Mouse (Mus musculus) stomach, embryonic 14.5 days (tissue): ENCODE measurements around the gene Atg10. TPM values are rescaled to one million over a fixed set of nuclear protein-coding genes. Genes with fewer than 3 reads are reported as not detected.

Experiments used
- ATAC-seq: fragments of 200-750 bp; cut with Nextera tagmentation; 2 replicates; pipeline ENCODE4 v1.8.0; 2017; ENCODE audit warnings: low read depth, moderate TSS enrichment; ENCODE audit not compliant: insufficient number of reproducible peaks, insufficient read depth, low FRiP score
- H3K27ac ChIP-seq: fragments of 300-500 bp; sonication (generic); 2 replicates; pipeline ENCODE4 v1.5.1; 2014; ENCODE audit warnings: mild to moderate bottlenecking, low read length, moderate library complexity, mixed read lengths
- H3K27me3 ChIP-seq: fragments of 300-500 bp; sonication (generic); 2 replicates; pipeline ENCODE4 v1.6.1; 2014; ENCODE audit warnings: low read length, control low read depth, mixed read lengths; ENCODE audit not compliant: control insufficient read depth, insufficient read depth
- H3K36me3 ChIP-seq: fragments of 300-500 bp; sonication (generic); 2 replicates; pipeline ENCODE4 v1.6.1; 2014; ENCODE audit warnings: mild to moderate bottlenecking, control low read depth, low read length, moderate library complexity, mixed read lengths; ENCODE audit not compliant: control insufficient read depth, insufficient read depth
- H3K4me1 ChIP-seq: fragments of 300-500 bp; sonication (generic); 2 replicates; pipeline ENCODE4 v1.6.1; 2014; ENCODE audit warnings: low read length, control low read depth, mixed read lengths; ENCODE audit not compliant: control insufficient read depth, insufficient read depth
- H3K4me2 ChIP-seq: fragments of 300-500 bp; sonication (generic); replicated peaks from 2 replicates; pipeline ENCODE4 v1.6.1; 2014; ENCODE audit warnings: low read depth, low read length, control low read depth
- H3K4me3 ChIP-seq: fragments of 300-500 bp; sonication (generic); 2 replicates; pipeline ENCODE4 v1.5.1; 2014; ENCODE audit warnings: low read depth, low read length, control low read depth
- H3K9ac ChIP-seq: fragments of 300-500 bp; sonication (generic); replicated peaks from 2 replicates; pipeline ENCODE4 v1.6.1; 2014; ENCODE audit warnings: low read depth, mild to moderate bottlenecking, control low read depth, low read length, moderate library complexity, mixed read lengths
- H3K9me3 ChIP-seq: fragments of 300-500 bp; sonication (generic); 2 replicates; pipeline ENCODE4 v1.6.1; 2016; ENCODE audit warnings: low read depth, low read length, control low read depth; ENCODE audit not compliant: control insufficient read depth
- WGBS: fragments of 180-500 bp; shearing (Covaris S2); extraction: QIAGEN DNeasy Blood & Tissue Kit; methylation state at CpG from one replicate; pipeline ENCODE4 v1.1.7; 2014; 5-methylcytosine and 5-hydroxymethylcytosine counted together
- polyA plus RNA-seq: library from polyadenylated mRNA; unstranded; fragments of >200 nt; fragmentation: Nextera tagmentation; extraction: Ambion mirVana; gene quantifications from 2 replicates; pipeline ENCODE4 v1.2.1, GENCODE M21; 2014

Gene Atg10
- polyA plus RNA-seq, 1 experiment from 2014 or later: 15.0 TPM

DNA sequence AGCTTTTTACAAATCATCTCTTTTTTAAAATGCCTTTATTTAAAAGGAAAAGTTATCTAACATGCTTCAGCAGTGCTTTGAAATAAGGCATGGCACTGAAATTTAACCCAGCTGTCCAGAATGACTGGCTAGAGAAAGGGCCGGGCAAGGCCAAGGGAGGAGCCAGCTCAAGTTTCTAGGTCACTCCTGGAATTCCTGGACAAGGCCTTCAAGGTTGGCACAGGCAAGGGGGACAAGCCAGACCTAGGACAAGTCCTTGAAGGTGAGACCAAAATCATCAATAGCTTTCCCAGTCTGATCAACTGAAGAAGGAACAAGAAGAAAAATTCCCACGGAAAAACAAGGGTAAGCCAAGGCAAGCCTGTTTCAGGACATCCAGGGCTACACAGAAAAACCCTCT lies 63.9 kb downstream of the Atg10 start:
- Histone ChIP-seq H3K27ac (no peak overlapping the region), H3K4me2 (no peak overlapping the region), H3K9ac (no peak overlapping the region), H3K9me3 (no peaks in the 10 kb centered on the region), H3K27me3 (no peaks in the 10 kb centered on the region), H3K4me3 (no peak overlapping the region), H3K4me1 (no peaks in the 10 kb centered on the region), H3K36me3 (no peaks in the 10 kb centered on the region)
- 66% methylated on average over 2 of the region's 2 CpGs for WGBS
- no peak for ATAC-seq

DNA sequence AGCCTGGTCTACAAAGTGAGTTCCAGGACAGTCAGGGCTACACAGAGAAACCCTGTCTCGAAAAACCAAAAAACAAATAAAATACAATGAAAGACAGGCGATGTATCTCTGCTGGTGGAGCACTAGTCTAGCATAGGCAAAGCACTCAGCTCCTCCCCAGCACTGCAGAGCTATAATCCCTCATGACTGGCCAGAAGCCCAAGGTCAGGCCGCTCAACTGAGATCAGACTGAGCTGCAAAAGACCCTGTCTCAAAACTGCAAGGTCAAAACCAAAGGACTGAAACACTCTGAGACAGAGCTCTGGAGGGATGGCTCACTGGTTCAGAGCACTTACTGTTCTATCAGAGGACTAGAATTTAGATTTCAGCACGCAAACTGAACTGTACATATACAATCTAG lies 65.8 kb downstream of the Atg10 start:
- H3K9me3 ChIP-seq: no peaks in the 10 kb centered on the region
- no peaks in the 10 kb centered on the region for H3K27me3 ChIP-seq
- WGBS: 91% methylated on average over 4 of the region's 4 CpGs
- H3K4me2 ChIP-seq: no peak overlapping the region
- H3K9ac ChIP-seq: no peak overlapping the region
- no peaks in the 10 kb centered on the region for H3K4me1 ChIP-seq
- H3K27ac ChIP-seq: no peak overlapping the region
- H3K36me3 ChIP-seq: no peaks in the 10 kb centered on the region
- no peak overlapping the region for H3K4me3 ChIP-seq
- no peak for ATAC-seq

DNA sequence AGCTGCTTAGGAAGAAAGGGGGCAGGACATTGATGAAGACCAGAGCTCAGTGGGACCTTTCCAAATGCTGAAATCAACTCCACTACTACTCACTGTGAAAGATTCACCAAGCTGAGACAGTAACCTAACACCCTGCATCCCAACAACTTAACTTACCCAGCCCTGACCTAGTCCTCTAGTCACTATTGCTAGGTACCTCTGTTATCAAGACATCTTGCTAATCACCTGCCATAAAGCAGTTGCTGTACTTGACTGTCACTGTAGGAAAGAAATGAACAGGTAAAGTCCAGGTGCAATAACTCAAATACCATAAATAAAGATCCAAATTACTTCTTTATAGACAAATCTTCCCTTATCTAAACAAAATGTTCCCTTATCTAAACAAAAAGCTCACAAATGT lies 66.3 kb downstream of the Atg10 start:
- no peak overlapping the region for H3K9ac ChIP-seq
- no peaks in the 10 kb centered on the region for H3K9me3 ChIP-seq
- H3K4me1 ChIP-seq: no peaks in the 10 kb centered on the region
- ATAC-seq: no peak
- no peaks in the 10 kb centered on the region for H3K36me3 ChIP-seq
- no peaks in the 10 kb centered on the region for H3K27me3 ChIP-seq
- H3K4me2 ChIP-seq: no peak overlapping the region
- no peak overlapping the region for H3K4me3 ChIP-seq
- H3K27ac ChIP-seq: no peak overlapping the region

DNA sequence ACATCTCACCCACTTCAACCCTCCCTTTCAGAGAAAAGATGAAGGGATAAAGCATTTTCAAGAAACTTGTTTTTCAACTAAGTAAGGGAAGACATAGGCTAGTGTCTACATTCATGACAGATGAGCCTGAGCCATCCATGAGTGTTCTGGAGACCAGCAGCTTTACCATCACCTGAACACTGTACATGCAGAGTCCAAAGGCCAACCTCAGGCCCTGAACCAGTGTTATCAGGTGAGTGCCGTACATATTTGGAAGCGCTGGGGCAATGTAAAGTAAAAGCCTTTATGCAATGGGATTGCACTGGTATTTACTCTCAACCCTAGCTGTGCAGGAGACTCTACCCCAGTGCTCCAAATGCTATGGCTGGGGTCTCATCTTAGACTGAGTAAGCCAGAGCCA lies 66.8 kb downstream of the Atg10 start:
- Histone ChIP-seq H3K4me1 (no peaks in the 10 kb centered on the region), H3K9ac (no peak overlapping the region), H3K27ac (no peak overlapping the region), H3K36me3 (no peaks in the 10 kb centered on the region), H3K4me3 (no peak overlapping the region), H3K9me3 (no peaks in the 10 kb centered on the region), H3K4me2 (no peak overlapping the region), H3K27me3 (no peaks in the 10 kb centered on the region)
- ATAC-seq: no peak
- 88% methylated on average over 2 of the region's 2 CpGs for WGBS

DNA sequence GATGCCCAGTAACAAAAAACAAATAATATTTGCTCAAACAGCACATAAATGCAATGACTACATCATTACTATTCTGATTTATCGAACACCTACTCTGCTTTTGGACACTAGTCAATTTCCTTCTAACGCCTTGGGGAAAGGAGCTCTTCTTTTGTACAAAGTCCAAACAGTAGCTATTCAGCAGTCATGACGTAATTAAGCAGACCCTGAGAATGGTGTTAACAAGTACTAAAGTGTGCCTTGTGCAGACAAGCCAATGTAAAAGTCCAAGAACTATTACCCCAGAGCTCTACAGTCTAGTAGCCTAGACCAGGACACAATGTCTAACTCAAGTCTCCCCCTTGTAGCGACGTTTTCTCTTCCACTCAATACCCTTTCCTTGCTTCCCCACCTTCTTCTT lies 67.5 kb downstream of the Atg10 start:
- no peak for ATAC-seq
- H3K36me3 ChIP-seq: no peaks in the 10 kb centered on the region
- H3K4me2 ChIP-seq: no peak overlapping the region
- H3K9ac ChIP-seq: no peak overlapping the region
- H3K9me3 ChIP-seq: no peaks in the 10 kb centered on the region
- no peak overlapping the region for H3K4me3 ChIP-seq
- H3K27me3 ChIP-seq: no peaks in the 10 kb centered on the region
- no peaks in the 10 kb centered on the region for H3K4me1 ChIP-seq
- 90% methylated on average over 5 of the region's 5 CpGs for WGBS
- H3K27ac ChIP-seq: no peak overlapping the region

DNA sequence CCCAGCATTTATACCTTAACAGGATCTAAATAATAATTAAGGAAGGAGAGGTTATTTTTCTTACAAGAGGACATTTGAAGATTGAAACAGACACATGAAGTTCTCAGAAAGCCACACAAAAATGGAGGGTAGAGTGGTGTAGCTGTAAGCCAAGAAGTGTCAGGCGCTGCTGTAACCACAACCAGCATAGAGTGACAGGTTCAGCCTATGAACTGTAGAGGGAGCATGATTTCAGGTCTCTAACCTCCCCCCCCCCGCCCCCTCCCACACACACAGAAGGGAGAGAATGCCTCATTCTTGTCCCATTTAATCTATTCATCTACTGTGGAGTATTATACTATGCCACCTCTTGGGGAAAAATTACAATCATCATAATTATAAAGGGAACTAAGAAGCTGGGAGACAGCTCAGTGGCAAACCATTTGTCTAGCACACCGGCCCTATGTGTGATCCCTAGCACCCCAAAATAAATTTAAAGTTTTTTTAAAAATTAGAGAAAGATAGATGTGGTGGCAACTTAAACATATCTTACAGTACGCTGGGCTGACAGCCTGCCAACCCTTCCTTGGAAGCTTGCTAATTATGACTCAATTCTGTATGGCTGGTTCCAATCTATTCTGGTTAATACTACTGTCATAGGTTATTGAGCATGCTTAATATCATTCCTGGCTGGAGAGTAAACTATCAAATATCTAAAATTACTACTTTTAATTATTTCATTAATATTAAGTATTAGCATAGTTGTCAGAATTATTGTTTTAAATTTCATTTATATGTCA lies 68.2 kb downstream of the Atg10 start:
- Histone ChIP-seq H3K27ac (no peak overlapping the region), H3K27me3 (no peaks in the 10 kb centered on the region)
- 82% methylated on average over 4 of the region's 4 CpGs for WGBS

DNA sequence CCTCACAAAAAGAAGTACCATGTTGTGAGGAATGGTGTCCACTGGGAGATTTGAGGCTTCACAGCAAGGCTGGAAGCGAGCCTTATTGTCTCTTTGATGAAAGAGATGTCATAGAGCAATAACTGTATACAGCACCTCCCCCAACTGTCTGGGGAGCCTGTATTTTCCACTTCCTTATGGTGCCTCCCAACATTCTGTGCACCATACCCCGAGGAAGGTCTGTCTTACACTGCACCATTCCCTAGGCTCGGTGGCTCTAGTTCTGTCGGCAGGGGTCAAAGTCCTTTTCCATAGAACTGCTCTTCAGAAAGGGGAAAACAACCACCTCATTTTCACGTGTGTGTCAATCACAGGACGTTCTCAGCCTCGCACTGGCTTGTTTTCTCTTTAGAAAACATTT lies 69.1 kb downstream of the Atg10 start:
- Histone ChIP-seq H3K27me3 (no peaks in the 10 kb centered on the region), H3K9ac (no peak overlapping the region), H3K4me1 (no peaks in the 10 kb centered on the region), H3K27ac (no peak overlapping the region), H3K4me2 (no peak overlapping the region), H3K4me3 (no peak overlapping the region), H3K9me3 (no peaks in the 10 kb centered on the region), H3K36me3 (no peaks in the 10 kb centered on the region)
- 84% methylated on average over 7 of the region's 7 CpGs for WGBS
- no peak for ATAC-seq

More for the DNA sequence above, 68.2 kb downstream of the Atg10 start:
- no peak overlapping the region for H3K4me3 ChIP-seq
- no peaks in the 10 kb centered on the region for H3K9me3 ChIP-seq
- no peaks in the 10 kb centered on the region for H3K36me3 ChIP-seq
- no peak for ATAC-seq
- H3K4me2 ChIP-seq: no peak overlapping the region
- no peaks in the 10 kb centered on the region for H3K4me1 ChIP-seq
- H3K9ac ChIP-seq: no peak overlapping the region

DNA sequence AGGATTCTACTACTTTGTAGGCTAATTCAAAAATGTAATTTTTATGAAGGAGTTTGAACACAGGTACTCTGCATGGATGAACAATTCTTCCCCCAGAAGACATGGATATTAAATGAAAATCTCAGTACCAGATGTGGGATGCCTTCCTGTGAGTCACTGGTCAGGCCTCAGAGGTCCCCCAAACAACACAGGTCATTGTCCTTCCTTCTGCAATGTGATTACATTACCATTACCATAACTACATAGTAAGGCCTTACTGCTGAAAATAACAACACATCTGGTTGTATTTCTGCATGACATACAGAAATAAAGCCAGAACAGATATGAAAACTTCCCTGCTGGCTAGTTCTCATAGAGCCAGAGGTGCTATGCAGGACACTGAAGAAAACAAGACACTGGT lies 87.4 kb downstream of the Atg10 start:
- ATAC-seq: no peak
- Histone ChIP-seq H3K27me3 (no peaks in the 10 kb centered on the region), H3K27ac (no peak overlapping the region), H3K9ac (no peak overlapping the region), H3K4me3 (no peak overlapping the region), H3K36me3 (no peaks in the 10 kb centered on the region), H3K9me3 (no peaks in the 10 kb centered on the region), H3K4me2 (no peak overlapping the region), H3K4me1 (no peaks in the 10 kb centered on the region)

DNA sequence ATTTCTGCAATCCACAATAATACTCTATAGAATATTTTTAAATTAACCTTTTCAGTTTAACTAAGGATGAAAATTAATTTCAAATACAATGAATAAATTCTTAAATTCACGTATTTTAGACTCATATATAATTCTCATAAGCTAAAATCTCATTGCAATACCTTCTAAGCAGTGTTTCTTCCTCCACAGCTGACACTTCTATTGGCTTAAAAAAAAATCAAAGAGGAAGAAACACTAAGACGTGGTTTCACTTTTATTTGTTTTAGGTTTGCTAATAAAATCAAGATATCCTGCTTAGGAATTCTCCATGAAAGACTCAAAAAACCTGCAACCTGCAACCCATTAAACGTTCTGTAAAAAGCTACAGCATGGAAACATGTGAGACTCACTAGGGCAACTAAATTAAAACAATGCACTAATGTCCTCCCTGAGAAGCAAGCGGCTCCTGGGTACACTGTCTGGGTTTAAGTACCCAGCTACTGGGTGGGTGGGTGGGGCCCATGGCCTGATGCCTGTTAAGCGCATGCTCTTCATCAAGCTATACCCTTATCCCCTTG lies 90.4 kb downstream of the Atg10 start:
- Histone ChIP-seq H3K27ac (no peak overlapping the region), H3K27me3 (no peaks in the 10 kb centered on the region), H3K9me3 (no peaks in the 10 kb centered on the region), H3K4me1 (no peaks in the 10 kb centered on the region), H3K36me3 (no peaks in the 10 kb centered on the region), H3K9ac (no peak overlapping the region), H3K4me3 (no peak overlapping the region), H3K4me2 (no peak overlapping the region)
- WGBS: 67% methylated on average over 5 of the region's 5 CpGs
- no peak for ATAC-seq
